Mouse (Mus musculus) ES-E14 (cell line): ENCODE data around the gene Cbx2. TPM values are rescaled to one million over a fixed set of nuclear protein-coding genes. Genes with fewer than 3 reads are reported as not detected.
A peak's percentile ranks its signal among the peaks of the same experiment; 100 is the strongest.

Source experiments
- DNase-seq: peaks from one replicate; pipeline ENCODE4 v3.0.0-alpha.2; 2013; ENCODE audit warnings: low read depth, low spot score
- H3K27ac ChIP-seq: 2 replicates; pipeline ENCODE4 v1.5.1; 2012; ENCODE audit warnings: low read depth, mild to moderate bottlenecking, low read length, moderate library complexity, mixed read lengths; ENCODE audit not compliant: poor library complexity, insufficient read depth, severe bottlenecking
- H3K36me3 ChIP-seq: 2 replicates; pipeline ENCODE4 v1.6.1; 2012; ENCODE audit warnings: mild to moderate bottlenecking, low read length, moderate library complexity, mixed read lengths; ENCODE audit not compliant: control insufficient read depth, poor library complexity, insufficient read depth, severe bottlenecking
- H3K4me1 ChIP-seq, 2 experiments: fragments of 150-350 bp in 1 of 2; sonication (generic) in 1 of 2; 2 replicates each; pipeline ENCODE4 v1.6.1; 2012; ENCODE audit warnings: low read length in 2 of 2, mild to moderate bottlenecking in 1 of 2, mixed read lengths in 1 of 2; ENCODE audit not compliant: control insufficient read depth in 2 of 2, insufficient read depth in 2 of 2, poor library complexity in 1 of 2
- H3K4me3 ChIP-seq, 2 experiments: fragments of 150-350 bp in 1 of 2; sonication (generic) in 1 of 2; 2 replicates each; pipeline ENCODE4 v1.5.1; 2012; ENCODE audit warnings: low read length in 2 of 2, low read depth in 1 of 2, mild to moderate bottlenecking in 1 of 2, mixed read lengths in 1 of 2; ENCODE audit not compliant: insufficient read depth in 1 of 2, poor library complexity in 1 of 2, severe bottlenecking in 1 of 2
- H3K9ac ChIP-seq: 2 replicates; pipeline ENCODE4 v1.6.1; 2012; ENCODE audit warnings: low read depth, mild to moderate bottlenecking, low read length, mixed read lengths; ENCODE audit not compliant: poor library complexity, insufficient read depth, severe bottlenecking
- H3K9me3 ChIP-seq: fragments of 150-350 bp; sonication (generic); 2 replicates; pipeline ENCODE4 v1.6.1; 2012; ENCODE audit warnings: low read depth, mild to moderate bottlenecking, low read length; ENCODE audit not compliant: control insufficient read depth, insufficient read depth
- CHD2 ChIP-seq: IDR thresholded peaks from 2 replicates; pipeline ENCODE4 v1.6.1; 2014; ENCODE audit warnings: mild to moderate bottlenecking, low read depth, low read length, inconsistent platforms
- HCFC1 ChIP-seq: IDR thresholded peaks from 2 replicates; pipeline ENCODE4 v1.6.1; 2012; ENCODE audit warnings: low read length, inconsistent platforms, borderline replicate concordance; ENCODE audit not compliant: insufficient read depth
- MAFK ChIP-seq: IDR thresholded peaks from 2 replicates; pipeline ENCODE4 v1.6.1; 2014; ENCODE audit warnings: mild to moderate bottlenecking, low read depth, low read length, inconsistent platforms; ENCODE audit not compliant: insufficient read depth
- ZC3H11A ChIP-seq: IDR thresholded peaks from 2 replicates; pipeline ENCODE4 v1.6.1; 2012; ENCODE audit warnings: low read depth, mild to moderate bottlenecking, inconsistent platforms, low read length, borderline replicate concordance
- ZNF384 ChIP-seq: IDR thresholded peaks from 2 replicates; pipeline ENCODE4 v1.6.1; 2012; ENCODE audit warnings: low read depth, low read length, inconsistent platforms
- in situ Hi-C, 2 experiments: fragments of 600-800 bp; cut with MboI; formaldehyde crosslinking; loops; one replicate each; pipeline ENCODE4 v1.15.1; 2025; ENCODE audit warnings: low sequenced_read_pairs in 2 of 2, inconsistent platforms in 1 of 2; ENCODE audit not compliant: unreplicated experiment in 2 of 2
- total RNA-seq: library from RNA; depleted of rRNA; stranded (reverse); fragments of 300-350 nt; gene quantifications from 2 replicates; pipeline ENCODE4 v1.2.3, GENCODE M21; 2012

Cbx2 gene
- total RNA-seq, 1 experiment = 13.9 TPM

GRCm38 (mm10) chr11:119050361-119050760 is 27.6 kb downstream of the Cbx2 start:
- TF ChIP-seq ZNF384 = no peak
- no peak for TF ChIP-seq ZC3H11A
- no peak for TF ChIP-seq HCFC1
- TF ChIP-seq CHD2 = no peak
- no peak for TF ChIP-seq MAFK
- no peak overlapping the region for H3K27ac ChIP-seq
- peaks cover 0 to 27% of the 10 kb centered on the region in 2 experiments; a peak in 2 of 4 replicates for H3K4me1 ChIP-seq
- H3K9ac ChIP-seq = no peak overlapping the region
- no peaks in the 10 kb centered on the region for H3K9me3 ChIP-seq
- DNase-seq = no peak
- no peaks in the 10 kb centered on the region for H3K36me3 ChIP-seq
- H3K4me3 ChIP-seq = no peak overlapping the region
- in situ Hi-C loops = loop anchor here (5.0 to 10.0 kb wide), 2 partner anchors 37 to 1184 kb away; partner anchors contain the start of genes Bahcc1 (in 1 of the 2) and Cbx4 (in 1 of the 2)

- no peaks in the 10 kb centered on the region for H3K9me3 ChIP-seq
- in situ Hi-C loops = loop anchor here (5.0 to 10.0 kb wide), 2 partner anchors 36 to 1183 kb away; partner anchors contain the start of genes Bahcc1 (in 1 of the 2) and Cbx4 (in 1 of the 2)
- H3K36me3 ChIP-seq = no peaks in the 10 kb centered on the region
- H3K4me3 ChIP-seq = no peak overlapping the region
- no peak overlapping the region for H3K9ac ChIP-seq
- DNase-seq = no peak
- H3K4me1 ChIP-seq = peaks cover 0 to 31% of the 10 kb centered on the region in 2 experiments; a peak in 2 of 4 replicates
- TF ChIP-seq ZNF384 = no peak
- no peak for TF ChIP-seq ZC3H11A
- no peak for TF ChIP-seq CHD2
- TF ChIP-seq MAFK = no peak
- TF ChIP-seq HCFC1 = no peak
- H3K27ac ChIP-seq = no peak overlapping the region
Measured at GRCm38 (mm10) chr11:119051426-119051825, 28.7 kb downstream of the Cbx2 start.

GRCm38 (mm10) chr11:119051927-119052660 is 29.3 kb downstream of the Cbx2 start:
- in situ Hi-C loops = loop anchor here (5.0 to 10.0 kb wide), 2 partner anchors 35 to 1183 kb away; partner anchors contain the start of genes Bahcc1 (in 1 of the 2) and Cbx4 (in 1 of the 2)
- Histone ChIP-seq H3K9ac (no peak overlapping the region), H3K4me1 (peaks cover 0 to 26% of the 10 kb centered on the region in 2 experiments; a peak in 1 of 4 replicates), H3K4me3 (no peak overlapping the region), H3K9me3 (no peaks in the 10 kb centered on the region), H3K36me3 (no peaks in the 10 kb centered on the region), H3K27ac (no peak overlapping the region)
- no peak for DNase-seq
- TF ChIP-seq ZC3H11A (no peak), HCFC1 (no peak), MAFK (no peak), ZNF384 (no peak), CHD2 (no peak)

GRCm38 (mm10) chr11:119052661-119053256 is 30.0 kb downstream of the Cbx2 start:
- Histone ChIP-seq H3K4me1 (peaks cover 0 to 21% of the 10 kb centered on the region in 2 experiments; a peak in 1 of 4 replicates), H3K27ac (no peak overlapping the region), H3K4me3 (peak overlapping the region; percentile 59 to 65; a peak in 3 of 4 replicates), H3K9ac (peak overlapping the region; percentile 66), H3K9me3 (no peaks in the 10 kb centered on the region), H3K36me3 (no peaks in the 10 kb centered on the region)
- no peak for DNase-seq
- in situ Hi-C loops = loop anchor here (5.0 to 10.0 kb wide), 2 partner anchors 35 to 1182 kb away; partner anchors contain the start of genes Bahcc1 (in 1 of the 2) and Cbx4 (in 1 of the 2)
- TF ChIP-seq ZC3H11A = no peak
- no peak for TF ChIP-seq MAFK
- no peak for TF ChIP-seq CHD2
- TF ChIP-seq HCFC1 = no peak
- TF ChIP-seq ZNF384 = no peak
